Mouse (Mus musculus) neural tube, embryonic 10.5 days (tissue): ENCODE results near the gene P2ry6.

ENCODE experiments used
- DNase-seq: peaks from one replicate; pipeline ENCODE4 v3.0.0-alpha.2; 2017; ENCODE audit warnings: low spot score; ENCODE audit errors: extremely low spot score

Gene P2ry6

GRCm38 (mm10) chr7:100942789-100943615 is 31.4 kb downstream of the P2ry6 start:
- DNase-seq, result peak; percentile 72

GRCm38 (mm10) chr7:100941169-100941568 is 33.3 kb downstream of the P2ry6 start:
- DNase-seq, result no peak

- no peak for DNase-seq
Measured at GRCm38 (mm10) chr7:100938106-100938505, 36.3 kb downstream of the P2ry6 start.

GRCm38 (mm10) chr7:100937481-100937880 is 37.0 kb downstream of the P2ry6 start:
- no peak for DNase-seq

- DNase-seq, result no peak
Measured at GRCm38 (mm10) chr7:100933520-100933919, 40.9 kb downstream of the P2ry6 start.

GRCm38 (mm10) chr7:100932481-100933007 is 41.9 kb downstream of the P2ry6 start:
- peak; percentile 92 for DNase-seq

- peak; percentile 92 for DNase-seq
Measured at GRCm38 (mm10) chr7:100931926-100932480, 42.4 kb downstream of the P2ry6 start, which contains the start of gene Arhgef17. Arhgef17 (minus strand) TSS chr7:100932107.

GRCm38 (mm10) chr7:100931316-100931925 is 43.0 kb downstream of the P2ry6 start:
- DNase-seq, result peak; percentile 76

GRCm38 (mm10) chr7:100930619-100931315 is 43.7 kb downstream of the P2ry6 start:
- no peak for DNase-seq

- DNase-seq, result no peak
Measured at GRCm38 (mm10) chr7:100929639-100930303, 44.7 kb downstream of the P2ry6 start.

- no peak for DNase-seq
Measured at GRCm38 (mm10) chr7:100928456-100928855, 46.0 kb downstream of the P2ry6 start.

- peak; percentile 34 for DNase-seq
Measured at GRCm38 (mm10) chr7:100927287-100928000, 47.0 kb downstream of the P2ry6 start.

- DNase-seq, result no peak
Measured at GRCm38 (mm10) chr7:100926311-100926923, 48.0 kb downstream of the P2ry6 start.

- DNase-seq, result no peak
Measured at GRCm38 (mm10) chr7:100924674-100925445, 49.6 kb downstream of the P2ry6 start.

GRCm38 (mm10) chr7:100924200-100924599 is 50.2 kb downstream of the P2ry6 start:
- DNase-seq, result no peak

- no peak for DNase-seq
Measured at GRCm38 (mm10) chr7:100922907-100923306, 51.5 kb downstream of the P2ry6 start.

GRCm38 (mm10) chr7:100921289-100921688 is 53.2 kb downstream of the P2ry6 start:
- DNase-seq, result no peak

- DNase-seq, result peak; percentile 70
Measured at GRCm38 (mm10) chr7:100919809-100920107, 54.7 kb downstream of the P2ry6 start.
